Mouse (Mus musculus) frontal cortex, adult 2 months (tissue): ENCODE measurements at regions not wholly inside any gene's neighbourhood (a gene's known extent, or its start where the extent isn't known, plus 50 kb on each side); places are given as distances from the start of the nearest gene placed in this dataset.

Experiments used
- DNase-seq, 2 experiments: peaks; one replicate each; pipeline ENCODE4 v3.0.0; 2022; ENCODE audit warnings: low spot score in 1 of 2; ENCODE audit errors: extremely low spot score in 1 of 2

DNA sequence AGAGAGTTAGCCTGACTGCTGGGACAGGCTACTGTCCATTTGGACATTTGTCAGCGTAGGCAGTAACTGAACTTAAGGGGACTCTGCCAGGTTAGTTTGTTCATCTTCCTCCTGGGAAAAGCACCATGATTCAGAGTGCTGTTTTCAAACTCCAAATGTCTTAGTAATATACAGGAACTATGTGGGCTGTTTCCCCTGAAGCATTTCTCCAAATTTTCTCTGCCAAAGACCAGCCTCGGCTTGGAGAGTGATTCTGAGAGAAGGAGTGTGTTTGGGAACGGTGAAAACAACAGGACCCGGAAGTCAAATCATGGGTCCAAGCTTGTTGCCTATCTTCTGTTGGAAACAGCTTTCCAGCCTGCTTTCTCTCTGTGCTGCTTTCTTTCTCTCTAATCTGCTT lies 52.1 kb downstream of the Rprm start:
- DNase-seq, result peak in 1 of 2 experiments; percentile 9

DNA sequence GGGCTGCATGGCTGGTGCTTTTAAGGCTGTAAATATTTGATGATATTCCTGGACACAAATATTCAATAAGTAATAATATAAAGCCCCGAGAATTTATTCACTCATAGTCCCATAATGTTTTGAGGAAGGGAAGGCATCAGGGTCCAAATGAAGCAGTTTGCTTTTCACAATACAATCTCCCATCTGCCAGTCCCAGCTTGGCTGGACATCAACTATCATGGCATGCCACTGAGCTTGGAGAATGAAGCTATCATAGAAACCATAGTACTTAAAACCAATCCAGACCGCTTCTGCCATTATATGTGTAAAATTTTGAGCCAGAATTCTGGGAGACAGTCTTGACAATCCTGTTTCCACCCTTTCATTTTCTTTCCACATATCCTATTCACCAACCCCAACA lies 56.5 kb downstream of the Rprm start:
- DNase-seq, result no peak

DNA sequence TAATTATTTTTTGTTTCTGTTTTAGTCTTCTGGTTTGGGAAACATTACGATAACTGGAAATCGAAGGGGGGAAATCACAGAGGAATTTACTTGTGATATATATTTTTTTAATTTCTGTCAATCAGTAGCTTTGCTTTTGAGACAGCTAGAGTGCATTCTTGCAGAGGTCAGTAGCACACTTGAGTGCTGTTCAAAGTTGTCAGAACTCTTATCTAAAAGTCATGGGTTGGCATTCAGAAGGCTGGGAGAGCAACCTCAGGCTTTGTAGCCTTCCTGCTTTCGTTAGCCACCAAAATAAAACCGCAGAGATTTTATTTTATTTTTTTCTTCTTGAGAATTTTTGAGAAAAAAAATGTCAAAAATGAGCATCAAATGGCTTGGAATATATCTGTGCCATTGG lies 62.6 kb downstream of the Rprm start:
- no peak for DNase-seq

DNA sequence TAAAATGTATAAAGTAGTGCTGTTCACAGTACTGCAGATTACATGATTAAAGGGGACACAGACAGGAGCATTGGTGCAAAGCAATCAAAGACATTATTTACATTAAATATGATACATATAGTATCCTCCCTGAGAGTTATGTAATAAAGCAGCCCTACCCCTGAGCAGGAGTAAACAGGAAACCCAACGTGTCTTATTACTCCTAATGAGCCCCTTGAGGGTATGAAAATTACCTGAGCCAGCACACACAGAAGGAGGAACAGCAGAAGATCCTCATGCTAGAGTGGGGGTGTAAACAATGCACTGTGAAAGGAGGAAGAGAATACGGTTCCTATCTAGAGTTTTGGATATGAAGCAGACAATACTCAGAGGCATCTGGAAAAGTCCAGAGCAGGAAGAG lies 95.2 kb downstream of the Rprm start:
- DNase-seq, result no peak

DNA sequence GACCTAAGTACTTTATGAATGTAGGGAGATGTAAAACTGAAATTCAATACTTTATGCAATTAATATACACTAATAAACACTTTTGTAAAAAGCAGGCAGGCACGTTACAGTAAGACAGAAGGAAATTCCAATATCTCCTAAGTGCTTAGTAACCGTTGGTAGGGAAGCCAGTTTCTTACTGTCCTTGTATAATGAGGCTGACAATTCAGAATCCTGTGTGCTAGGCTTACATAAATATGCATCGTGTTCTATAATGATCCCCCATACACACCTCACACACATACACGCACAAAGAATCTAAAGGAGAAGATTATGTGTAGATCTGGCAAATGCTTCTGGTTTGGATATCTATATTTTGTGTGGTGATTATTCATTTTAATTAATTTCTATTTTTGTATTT lies 109.6 kb downstream of the Rprm start:
- peak in 1 of 2 experiments; percentile 6 for DNase-seq

DNA sequence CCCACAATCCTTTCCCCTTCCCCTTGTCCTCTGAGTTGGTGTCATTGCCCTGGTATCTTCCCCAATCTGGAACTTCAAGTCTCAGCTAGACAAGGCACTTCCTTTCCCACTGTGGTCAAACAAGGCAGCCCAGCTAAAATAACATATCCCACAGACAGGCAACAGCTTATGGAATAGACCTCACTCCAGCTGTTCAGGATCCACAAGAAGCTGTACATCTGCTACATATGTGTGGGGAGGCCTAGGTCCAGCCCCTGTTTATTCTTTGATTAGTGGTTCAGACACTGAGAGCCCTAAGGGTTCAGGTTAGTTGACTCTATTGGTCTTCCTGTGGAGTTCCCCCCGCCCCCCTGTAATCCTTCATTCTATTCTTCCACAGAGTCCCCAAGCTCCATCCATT lies 124.9 kb downstream of the Rprm start:
- DNase-seq, result no peak

DNA sequence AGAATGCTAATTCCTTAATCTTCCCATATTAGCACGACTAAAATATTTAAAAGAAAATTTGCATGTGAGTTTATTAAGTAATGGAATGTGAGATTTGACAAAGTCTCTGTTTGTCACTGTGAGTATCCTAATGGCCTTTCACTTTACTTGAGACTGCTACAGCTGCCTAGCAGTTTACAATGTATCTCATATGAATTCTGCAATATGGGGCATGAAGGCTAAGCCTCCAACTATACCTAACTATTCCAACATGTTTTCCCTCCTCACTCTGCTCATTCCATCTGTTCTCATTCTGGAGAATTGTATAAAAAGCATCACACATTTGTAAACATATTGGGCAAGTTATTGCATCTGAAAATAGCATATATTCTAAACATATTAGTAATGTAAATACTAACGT lies 137.1 kb downstream of the Rprm start:
- DNase-seq, result no peak

DNA sequence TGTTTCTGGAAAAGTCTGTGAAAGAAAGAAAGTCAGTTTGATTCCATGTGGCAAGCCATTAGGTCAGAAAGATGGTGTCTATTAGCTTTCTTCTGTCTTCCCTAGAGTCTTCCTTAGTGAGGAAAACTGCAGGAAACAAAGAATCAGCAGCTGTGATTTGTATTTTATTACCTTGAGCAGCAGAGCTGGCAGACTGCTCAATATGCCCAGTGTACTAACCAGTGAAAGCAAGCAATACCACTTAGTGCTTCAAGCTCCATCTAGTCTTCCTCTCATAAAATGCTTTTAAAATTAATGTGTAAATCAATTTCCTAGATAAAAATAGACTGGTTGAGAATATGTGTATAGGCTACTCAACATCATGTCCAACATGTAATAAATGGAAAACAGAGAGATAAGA lies 137.8 kb downstream of the Rprm start:
- DNase-seq, result no peak

DNA sequence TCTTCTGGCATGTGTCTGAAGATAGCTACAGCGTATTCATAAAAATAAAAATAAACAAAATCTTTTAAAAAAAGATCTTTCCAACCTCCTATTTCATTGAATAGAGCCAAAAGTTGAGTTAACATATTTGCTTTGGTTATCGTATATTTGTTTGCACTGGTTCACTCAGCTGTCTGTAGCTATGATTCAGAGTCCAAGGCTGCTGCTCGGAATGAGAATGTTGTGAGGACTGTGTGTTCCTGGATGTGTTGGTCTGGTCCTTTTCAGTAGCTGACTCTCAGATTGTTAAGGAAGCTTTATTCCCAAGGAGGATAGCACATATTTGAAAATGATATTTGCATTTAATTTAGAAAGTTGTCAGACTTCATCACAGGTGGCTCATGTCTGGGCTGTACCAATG lies 173.5 kb downstream of the Rprm start:
- DNase-seq, result no peak
